Mouse (Mus musculus): ENCODE results near the gene Zfp36l2. TPM values are rescaled to one million over a fixed set of nuclear protein-coding genes. Genes with fewer than 3 reads are reported as not detected.

The Zfp36l2 gene
- total and polyA plus RNA-seq, 3 experiments, result 8.9 to 24.2 (median 9.0) TPM

- TF ChIP-seq CHD1 (IDR thresholded peaks at IDR 0.05; ENCODE audit: low read depth, low read length) (no peak), POLR2AphosphoS2 (IDR thresholded peaks at IDR 0.05; ENCODE audit: low read depth, low read length) (no peak), JUND (conservative IDR thresholded peaks at IDR 0.05; ENCODE audit: low read depth, low read length) (no peak), JUN (IDR thresholded peaks at IDR 0.05; ENCODE audit: insufficient read depth, low read depth, low read length) (no peak), SIN3A (IDR thresholded peaks at IDR 0.05; ENCODE audit: low read length) (no peak), NRF1 (IDR thresholded peaks at IDR 0.05; ENCODE audit: low read depth, low read length) (no peak), CTCF (conservative IDR thresholded peaks at IDR 0.05 in 1 of 2, IDR thresholded peaks at IDR 0.05 in 1 of 2; ENCODE audit: low read depth in 2 of 2, low read length in 2 of 2) (no peak), HCFC1 (IDR thresholded peaks at IDR 0.05; ENCODE audit: low read depth, low read length) (no peak), MEF2A (IDR thresholded peaks at IDR 0.05; ENCODE audit: borderline replicate concordance, low read depth, low read length) (no peak), TBP (conservative IDR thresholded peaks at IDR 0.05; ENCODE audit: low read depth, low read length) (no peak), MYC (IDR thresholded peaks at IDR 0.05; ENCODE audit: low read depth, low read length) (no peak), MAZ (IDR thresholded peaks at IDR 0.05; ENCODE audit: low read depth, low read length) (no peak), NELFE (IDR thresholded peaks at IDR 0.05; ENCODE audit: low read depth, low read length) (no peak), ZMIZ1 (IDR thresholded peaks at IDR 0.05; ENCODE audit: low read depth, low read length) (no peak)
- Histone ChIP-seq H3K9me3 (replicated peaks; ENCODE audit: low read length) (no peaks in the 10 kb centered on the region), H3K36me3 (replicated peaks in 1 of 2; ENCODE audit: control insufficient read depth in 1 of 2, insufficient read depth in 1 of 2, low read length in 1 of 2) (peaks cover 27 to 67% of the 10 kb centered on the region in 2 experiments), H3K27me3 (replicated peaks) (no peaks in the 10 kb centered on the region), H3K4me1 (ENCODE audit: control insufficient read depth in 1 of 2, insufficient read depth in 2 of 2) (peaks cover 6 to 40% of the 10 kb centered on the region in 2 experiments), H3K4me2 (ENCODE audit: insufficient read depth, low read depth, poor library complexity, severe bottlenecking) (no peak overlapping the region), H3K27ac (ENCODE audit: insufficient read depth, low read depth) (no peak overlapping the region), H3K4me3 (replicated peaks in 1 of 3; ENCODE audit: low read depth in 2 of 3, low read length in 2 of 3, poor library complexity in 1 of 3) (no peak overlapping the region), H3K9ac (ENCODE audit: insufficient read depth, low read depth) (no peak overlapping the region), H3K79me2 (replicated peaks; ENCODE audit: control insufficient read depth, extremely low read depth, insufficient read depth, poor library complexity, severe bottlenecking) (no peaks in the 10 kb centered on the region)
- in situ Hi-C loops (cut with MboI; ENCODE audit: low pct_ligation_motif_present, low pct_unique_long_range_greater_than_20kb, low sequenced_read_pairs), result no loop called here
- DNase-seq (ENCODE audit: extremely low read depth), result no peak
- dilution Hi-C loops (cut with MboI; ENCODE audit: extremely low pct_ligation_motif_present, extremely low pct_unique_long_range_greater_than_20kb, low sequenced_read_pairs), result no loop called here
Observed at GRCm38 (mm10) chr17:84201183-84201582, 13.4 kb upstream of the Zfp36l2 start.

GRCm38 (mm10) chr17:84197912-84198344 is 10.2 kb upstream of the Zfp36l2 start:
- peaks cover 29 to 70% of the 10 kb centered on the region in 2 experiments for H3K36me3 ChIP-seq (replicated peaks in 1 of 2; ENCODE audit: control insufficient read depth in 1 of 2, insufficient read depth in 1 of 2, low read length in 1 of 2)
- no peaks in the 10 kb centered on the region for H3K27me3 ChIP-seq (replicated peaks)
- H3K79me2 ChIP-seq (replicated peaks; ENCODE audit: control insufficient read depth, extremely low read depth, insufficient read depth, poor library complexity, severe bottlenecking), result no peaks in the 10 kb centered on the region
- H3K4me1 ChIP-seq (ENCODE audit: control insufficient read depth in 1 of 2, insufficient read depth in 2 of 2), result peaks cover 12 to 40% of the 10 kb centered on the region in 2 experiments
- TF ChIP-seq ETS1 (conservative IDR thresholded peaks at IDR 0.05; ENCODE audit: low read depth, low read length), result no peak
- no peak for TF ChIP-seq IRF4 (IDR thresholded peaks at IDR 0.05; ENCODE audit: low read depth, low read length)
- TF ChIP-seq CHD1 (IDR thresholded peaks at IDR 0.05; ENCODE audit: low read depth, low read length), result no peak
- no peak for TF ChIP-seq RAD21 (IDR thresholded peaks at IDR 0.05; ENCODE audit: low read depth, low read length)
- no peak for TF ChIP-seq CHD2 (IDR thresholded peaks at IDR 0.05; ENCODE audit: low read length)
- TF ChIP-seq CTCF (conservative IDR thresholded peaks at IDR 0.05 in 1 of 2, IDR thresholded peaks at IDR 0.05 in 1 of 2; ENCODE audit: low read depth in 2 of 2, low read length in 2 of 2), result no peak
- TF ChIP-seq HCFC1 (IDR thresholded peaks at IDR 0.05; ENCODE audit: low read depth, low read length), result no peak
- TF ChIP-seq MAX (IDR thresholded peaks at IDR 0.05; ENCODE audit: low read length), result no peak
- no peak for TF ChIP-seq UBTF (IDR thresholded peaks at IDR 0.05; ENCODE audit: low read depth, low read length)
- TF ChIP-seq E2F4 (IDR thresholded peaks at IDR 0.05; ENCODE audit: insufficient replicate concordance, low read depth, low read length), result no peak
- TF ChIP-seq POLR2AphosphoS2 (IDR thresholded peaks at IDR 0.05; ENCODE audit: low read depth, low read length), result no peak
- no peak for TF ChIP-seq RCOR1 (conservative IDR thresholded peaks at IDR 0.05; ENCODE audit: low read depth, low read length)
- TF ChIP-seq KAT2A (IDR thresholded peaks at IDR 0.05; ENCODE audit: insufficient replicate concordance, low read length), result no peak
- H3K4me2 ChIP-seq (ENCODE audit: insufficient read depth, low read depth, poor library complexity, severe bottlenecking), result no peak overlapping the region
- H3K9ac ChIP-seq (ENCODE audit: insufficient read depth, low read depth), result no peak overlapping the region
- no peak overlapping the region for H3K27ac ChIP-seq (ENCODE audit: insufficient read depth, low read depth)
- dilution Hi-C loops (cut with MboI; ENCODE audit: extremely low pct_ligation_motif_present, extremely low pct_unique_long_range_greater_than_20kb, low sequenced_read_pairs), result no loop called here
- H3K9me3 ChIP-seq (replicated peaks; ENCODE audit: low read length), result no peaks in the 10 kb centered on the region
- DNase-seq (ENCODE audit: extremely low read depth), result no peak
- in situ Hi-C loops (cut with MboI; ENCODE audit: low pct_ligation_motif_present, low pct_unique_long_range_greater_than_20kb, low sequenced_read_pairs), result loop anchor here (5.0 to 10.0 kb wide), 3 partner anchors 179 to 323 kb away; no protein-coding TSS in a partner anchor
- no peak overlapping the region for H3K4me3 ChIP-seq (replicated peaks in 1 of 3; ENCODE audit: low read depth in 2 of 3, low read length in 2 of 3, poor library complexity in 1 of 3)
